Mouse (Mus musculus): ENCODE results near the gene L3hypdh. TPM values are rescaled to one million over a fixed set of nuclear protein-coding genes. Genes with fewer than 3 reads are reported as not detected.
A peak's percentile ranks its signal among the peaks of the same experiment; 100 is the strongest.

The L3hypdh gene
- polyA plus RNA-seq (2016; fragmentation: Nextera tagmentation; extraction: Ambion mirVana): 7.0 and 7.2 TPM in 2 replicates

DNA sequence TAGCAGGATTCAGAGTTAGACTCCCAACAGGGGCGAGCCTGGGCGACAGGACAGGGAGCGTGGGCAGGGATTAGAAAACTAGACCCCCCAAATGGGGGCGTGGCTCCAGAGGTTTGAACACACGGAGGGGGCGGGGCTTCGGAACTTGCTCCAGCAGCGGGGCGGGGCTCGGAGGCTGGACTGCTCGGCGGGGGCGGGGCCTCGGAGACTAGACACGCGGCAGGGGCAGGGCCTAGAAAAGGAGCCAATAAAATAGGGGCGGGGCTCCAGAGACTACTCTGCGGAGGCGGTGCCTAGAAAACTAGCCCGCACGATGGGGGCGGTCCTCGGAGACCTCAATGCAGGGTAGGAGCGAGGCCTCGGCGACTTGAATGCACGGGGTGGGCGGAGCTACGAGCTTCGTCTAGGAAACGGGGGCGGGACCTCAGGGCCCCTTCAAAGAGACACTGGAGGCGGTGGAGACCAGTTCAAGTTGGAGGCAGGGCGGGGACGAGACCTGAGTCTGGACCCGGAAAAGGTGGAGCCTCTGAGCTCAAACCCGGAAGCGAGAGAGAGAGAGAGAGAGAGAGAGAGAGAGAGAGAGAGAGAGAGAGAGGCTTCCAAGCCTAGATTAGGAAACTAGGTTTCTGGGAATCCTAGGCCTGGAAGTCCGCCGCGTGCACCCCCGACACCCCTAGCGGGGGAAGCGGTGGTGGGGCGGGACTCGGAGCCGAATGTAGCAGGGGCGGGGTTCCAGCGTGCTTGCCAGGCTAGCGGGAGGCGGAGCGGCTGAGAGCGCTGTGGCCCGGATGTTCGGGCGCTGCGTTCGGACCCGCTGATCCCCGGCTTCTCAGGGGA, at the start of gene L3hypdh, which contains the start of gene Jkamp:
Gene L3hypdh, minus strand, starts transcription at position 111 of the 837 bp plus-strand sequence.
Gene Jkamp, plus strand, starts transcription at position 261 of the 837 bp plus-strand sequence.
- H3K27me3 ChIP-seq (ENCODE audit: poor library complexity, severe bottlenecking): no peaks in the 10 kb centered on the region
- H3K27ac ChIP-seq: peak within 1 kb of the TSS; percentile 95
- peak within 1 kb of the TSS; percentile 74 for H3K4me3 ChIP-seq
- peaks cover 10% of the 10 kb centered on the region for H3K36me3 ChIP-seq (replicated peaks)
- DNase-seq (ENCODE audit: extremely low spot score, low spot score): peak; percentile 100
- H3K9me3 ChIP-seq: no peaks in the 10 kb centered on the region
- peaks cover 41% of the 10 kb centered on the region for H3K4me1 ChIP-seq
- under 1% methylated on average over 60 of the region's 60 CpGs for WGBS

DNA sequence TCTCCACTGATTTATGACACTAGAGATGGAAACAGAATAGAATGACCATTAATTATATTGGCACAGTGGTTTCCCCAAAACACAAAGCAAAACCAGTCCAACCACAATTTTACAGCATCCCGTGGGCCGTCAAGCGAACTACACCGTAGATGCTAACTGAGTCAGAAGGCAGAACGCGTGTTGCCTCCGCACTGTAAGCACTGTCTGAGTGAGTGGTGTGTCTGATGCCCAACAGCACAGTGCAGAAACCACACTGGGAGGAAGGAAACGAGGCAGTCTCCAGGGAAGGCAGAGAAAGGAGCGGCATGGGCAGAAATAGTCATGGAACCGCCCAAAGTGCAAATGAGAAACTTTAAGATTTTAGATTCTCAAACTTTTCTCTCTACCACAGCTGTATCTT, 44.0 kb upstream of the L3hypdh start:
- Histone ChIP-seq H3K27me3 (ENCODE audit: poor library complexity, severe bottlenecking) (no peaks in the 10 kb centered on the region), H3K9me3 (no peaks in the 10 kb centered on the region; the same call in 1 of the 2 replicates), H3K4me3 (no peak overlapping the region), H3K36me3 (replicated peaks) (no peaks in the 10 kb centered on the region), H3K27ac (no peak overlapping the region), H3K4me1 (no peaks in the 10 kb centered on the region)
- 94% methylated on average over 10 of the region's 10 CpGs for WGBS
- no peak for DNase-seq (ENCODE audit: extremely low spot score, low spot score)

- H3K4me3 ChIP-seq: no peak overlapping the region
- 88% methylated on average over 21 of the region's 23 CpGs for WGBS
- no peak overlapping the region for H3K27ac ChIP-seq
- H3K4me1 ChIP-seq: no peaks in the 10 kb centered on the region
- DNase-seq (ENCODE audit: extremely low spot score, low spot score): no peak
- no peaks in the 10 kb centered on the region for H3K36me3 ChIP-seq (replicated peaks)
- no peaks in the 10 kb centered on the region for H3K9me3 ChIP-seq
- no peaks in the 10 kb centered on the region for H3K27me3 ChIP-seq (ENCODE audit: poor library complexity, severe bottlenecking)
These were observed 30.6 kb upstream of the L3hypdh start for GRCm38 (mm10) chr12:72115686-72116345.

- H3K36me3 ChIP-seq (replicated peaks): no peaks in the 10 kb centered on the region
- H3K27me3 ChIP-seq (ENCODE audit: poor library complexity, severe bottlenecking): no peaks in the 10 kb centered on the region
- no peaks in the 10 kb centered on the region for H3K9me3 ChIP-seq
- WGBS: 86% methylated on average over 6 of the region's 6 CpGs
- H3K27ac ChIP-seq: no peak overlapping the region
- no peaks in the 10 kb centered on the region; the same call in 1 of the 2 replicates for H3K4me1 ChIP-seq
- H3K4me3 ChIP-seq: no peak overlapping the region
- DNase-seq (ENCODE audit: extremely low spot score, low spot score): no peak
These were observed 29.9 kb upstream of the L3hypdh start for GRCm38 (mm10) chr12:72115126-72115525.

- peak; percentile 39 for DNase-seq (ENCODE audit: extremely low spot score, low spot score)
- H3K4me1 ChIP-seq: peaks cover 4% of the 10 kb centered on the region; the same call in 1 of the 2 replicates
- 34% methylated on average over 14 of the region's 14 CpGs for WGBS
- H3K9me3 ChIP-seq: no peaks in the 10 kb centered on the region
- 0 out of 2 replicates have a peak overlapping the region, but pooled peaks have one; percentile 10 for H3K4me3 ChIP-seq
- peaks cover 16% of the 10 kb centered on the region for H3K36me3 ChIP-seq (replicated peaks)
- peaks cover 6% of the 10 kb centered on the region; the same call in 1 of the 2 replicates for H3K27me3 ChIP-seq (ENCODE audit: poor library complexity, severe bottlenecking)
- H3K27ac ChIP-seq: no peak overlapping the region
These were observed 19.5 kb upstream of the L3hypdh start for GRCm38 (mm10) chr12:72104525-72105281.

DNA sequence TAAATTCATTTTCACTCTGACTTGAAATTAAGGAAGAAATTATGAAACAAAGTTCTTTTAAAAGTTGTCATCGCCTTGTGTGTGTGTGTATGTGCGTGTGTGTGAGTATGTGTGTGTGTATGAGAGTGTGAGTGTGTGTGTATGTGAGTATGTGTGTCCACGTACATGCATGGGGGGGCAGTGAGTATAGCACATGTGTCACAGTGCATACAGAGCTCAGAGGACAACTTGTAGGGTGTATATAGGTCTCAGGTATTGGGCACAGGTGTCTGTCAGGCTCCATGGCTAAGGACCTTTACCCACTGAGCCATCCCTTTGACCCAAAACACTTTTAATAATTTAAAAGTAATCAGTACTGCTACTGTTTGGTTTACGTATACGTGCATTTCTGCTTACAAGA, 18.8 kb upstream of the L3hypdh start:
- DNase-seq (ENCODE audit: extremely low spot score, low spot score): no peak
- Histone ChIP-seq H3K27me3 (ENCODE audit: poor library complexity, severe bottlenecking) (peaks cover 6% of the 10 kb centered on the region; the same call in 1 of the 2 replicates), H3K27ac (no peak overlapping the region), H3K36me3 (replicated peaks) (peaks cover 23% of the 10 kb centered on the region), H3K9me3 (no peaks in the 10 kb centered on the region), H3K4me1 (peaks cover 4% of the 10 kb centered on the region; the same call in 1 of the 2 replicates), H3K4me3 (no peak overlapping the region)
- 87% methylated on average over 5 of the region's 5 CpGs for WGBS

- WGBS: 83% methylated on average over 6 of the region's 6 CpGs
These were observed 17.5 kb upstream of the L3hypdh start for GRCm38 (mm10) chr12:72102776-72103175.

GRCm38 (mm10) chr12:72096966-72097365, 11.7 kb upstream of the L3hypdh start:
- DNase-seq (ENCODE audit: extremely low spot score, low spot score): no peak
- Histone ChIP-seq H3K4me3 (no peak overlapping the region), H3K4me1 (no peaks in the 10 kb centered on the region), H3K27ac (no peak overlapping the region), H3K36me3 (replicated peaks) (peaks cover 87% of the 10 kb centered on the region), H3K27me3 (ENCODE audit: poor library complexity, severe bottlenecking) (no peaks in the 10 kb centered on the region), H3K9me3 (no peaks in the 10 kb centered on the region)
- WGBS: 95% methylated on average over 8 of the region's 8 CpGs

More at GRCm38 (mm10) chr12:72102776-72103175, 17.5 kb upstream of the L3hypdh start:
- no peaks in the 10 kb centered on the region for H3K9me3 ChIP-seq
- H3K27me3 ChIP-seq (ENCODE audit: poor library complexity, severe bottlenecking): peaks cover 6% of the 10 kb centered on the region; the same call in 1 of the 2 replicates
- H3K27ac ChIP-seq: no peak overlapping the region
- no peak for DNase-seq (ENCODE audit: extremely low spot score, low spot score)
- no peak overlapping the region for H3K4me3 ChIP-seq
- H3K36me3 ChIP-seq (replicated peaks): peaks cover 30% of the 10 kb centered on the region
- peaks cover 4% of the 10 kb centered on the region; the same call in 1 of the 2 replicates for H3K4me1 ChIP-seq

GRCm38 (mm10) chr12:72089802-72090201, 4.6 kb upstream of the L3hypdh start:
- WGBS: 92% methylated on average over 4 of the region's 4 CpGs
- Histone ChIP-seq H3K27ac (no peak overlapping the region), H3K4me3 (no peak overlapping the region), H3K27me3 (ENCODE audit: poor library complexity, severe bottlenecking) (no peaks in the 10 kb centered on the region), H3K4me1 (peaks cover 20% of the 10 kb centered on the region), H3K9me3 (no peaks in the 10 kb centered on the region), H3K36me3 (replicated peaks) (peaks cover 52% of the 10 kb centered on the region)
- DNase-seq (ENCODE audit: extremely low spot score, low spot score): no peak

DNA sequence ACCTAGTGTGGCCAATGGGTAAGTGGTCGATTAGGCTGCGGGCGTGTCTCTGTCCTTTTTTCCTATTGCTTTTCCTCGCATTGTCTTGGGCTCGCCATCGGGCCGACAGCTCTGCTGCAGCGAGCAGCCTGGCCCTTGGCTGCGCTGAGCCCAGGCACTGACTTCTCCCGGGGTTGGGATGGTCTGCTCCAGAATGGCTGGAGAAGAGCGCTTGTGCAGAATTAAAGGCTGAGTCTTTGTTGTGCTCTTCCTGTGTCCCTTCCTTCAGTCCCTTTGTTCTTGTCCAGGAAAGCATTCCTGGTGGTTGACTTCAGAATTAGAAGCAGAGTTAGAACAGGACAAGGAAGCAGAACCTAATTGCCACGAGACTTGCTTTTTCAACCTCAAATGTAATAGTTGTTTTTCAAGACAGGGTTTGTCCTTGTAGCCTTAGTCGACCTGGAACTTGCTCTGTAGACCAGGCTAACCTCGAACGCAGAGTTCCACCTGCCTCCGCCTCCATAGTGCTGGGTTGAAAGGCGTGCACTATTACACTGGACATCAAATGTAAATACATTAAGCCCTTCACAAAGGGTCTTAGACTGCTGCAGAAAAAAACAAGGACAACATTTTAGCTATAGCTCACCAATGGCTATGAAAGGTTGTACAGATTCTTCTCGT, 1.1 kb upstream of the L3hypdh start:
- Histone ChIP-seq H3K4me1 (peaks cover 41% of the 10 kb centered on the region), H3K9me3 (no peaks in the 10 kb centered on the region), H3K27me3 (ENCODE audit: poor library complexity, severe bottlenecking) (no peaks in the 10 kb centered on the region), H3K36me3 (replicated peaks) (peaks cover 17% of the 10 kb centered on the region), H3K27ac (peak overlapping the region; percentile 95), H3K4me3 (peak overlapping the region; percentile 74)
- 2% methylated on average over 18 of the region's 18 CpGs for WGBS
- no peak for DNase-seq (ENCODE audit: extremely low spot score, low spot score)

DNA sequence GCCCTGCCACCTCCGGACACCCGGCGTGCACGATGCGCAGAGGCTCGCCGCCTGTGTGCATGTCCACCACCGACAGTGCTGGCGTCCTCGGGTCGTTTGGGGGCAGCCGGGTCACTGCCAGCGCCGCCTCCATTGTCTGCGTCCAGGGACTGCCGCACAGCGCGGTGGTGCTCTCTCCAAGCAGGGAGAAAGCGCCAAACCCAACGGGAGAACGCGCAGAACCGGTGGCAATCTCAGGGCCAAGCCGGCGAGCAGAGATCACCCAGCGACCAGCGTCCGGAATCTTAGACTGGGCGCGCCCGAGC, 263 bp downstream of the L3hypdh start:
- peaks cover 4% of the 10 kb centered on the region; the same call in 1 of the 2 replicates for H3K36me3 ChIP-seq (replicated peaks)
- H3K9me3 ChIP-seq: no peaks in the 10 kb centered on the region
- no peaks in the 10 kb centered on the region for H3K27me3 ChIP-seq (ENCODE audit: poor library complexity, severe bottlenecking)
- DNase-seq (ENCODE audit: extremely low spot score, low spot score): no peak
- WGBS: 0% methylated on average over 31 of the region's 31 CpGs
- H3K27ac ChIP-seq: peak overlapping the region; percentile 95
- peak overlapping the region; percentile 74 for H3K4me3 ChIP-seq
- peaks cover 41% of the 10 kb centered on the region for H3K4me1 ChIP-seq
